Mouse (Mus musculus) C2C12 (cell line): ENCODE data around the gene Glb1l. TPM values are rescaled to one million over a fixed set of nuclear protein-coding genes. Genes with fewer than 3 reads are reported as not detected.

ENCODE experiments used
- H3K27me3 ChIP-seq: one replicate; pipeline ENCODE4 v1.6.1; 2011; ENCODE audit not compliant: control insufficient read depth, insufficient read depth, insufficient read length
- H3K36me3 ChIP-seq: one replicate; pipeline ENCODE4 v1.6.1; 2011; ENCODE audit not compliant: control insufficient read depth, insufficient read depth
- H3K4me3 ChIP-seq: one replicate; pipeline ENCODE4 v1.5.1; 2011; ENCODE audit warnings: mild to moderate bottlenecking, control low read depth; ENCODE audit not compliant: poor library complexity, insufficient read depth, severe bottlenecking
- H3K79me2 ChIP-seq: one replicate; pipeline ENCODE4 v1.6.1; 2011; ENCODE audit not compliant: control insufficient read depth, insufficient read depth
- H3K79me3 ChIP-seq: one replicate; pipeline ENCODE4 v1.6.1; 2011; ENCODE audit warnings: low read depth, control low read depth
- H3ac ChIP-seq: one replicate; pipeline ENCODE3; 2011; ENCODE audit warnings: low read depth; ENCODE audit not compliant: control insufficient read depth, insufficient read length
- CEBPB ChIP-seq: IDR thresholded peaks from one replicate; pipeline ENCODE4 v1.6.1; 2011; ENCODE audit warnings: low read depth, mild to moderate bottlenecking, control low read depth, moderate library complexity
- CTCF ChIP-seq: IDR thresholded peaks from one replicate; pipeline ENCODE4 v1.5.1; 2011; ENCODE audit not compliant: control insufficient read depth, insufficient read depth, insufficient read length
- FOSL1 ChIP-seq: IDR thresholded peaks from one replicate; pipeline ENCODE4 v1.8.0; 2011; ENCODE audit warnings: mild to moderate bottlenecking, low read length; ENCODE audit not compliant: poor library complexity, insufficient read depth, severe bottlenecking
- MAX ChIP-seq: IDR thresholded peaks from one replicate; pipeline ENCODE4 v1.6.1; 2011; ENCODE audit warnings: mild to moderate bottlenecking, control low read depth
- MYOD1 ChIP-seq: IDR thresholded peaks from one replicate; pipeline ENCODE4 v1.6.1; 2011; ENCODE audit warnings: low read depth; ENCODE audit not compliant: control insufficient read depth, insufficient read length
- MYOG ChIP-seq: IDR thresholded peaks from one replicate; pipeline ENCODE4 v1.6.1; 2011; ENCODE audit not compliant: control insufficient read depth, insufficient read length; ENCODE audit errors: extremely low read depth
- USF1 ChIP-seq: IDR thresholded peaks from one replicate; pipeline ENCODE4 v1.6.1; 2011; ENCODE audit warnings: low read depth, mild to moderate bottlenecking, control low read depth, moderate library complexity
- polyA plus RNA-seq: library from polyadenylated mRNA; unstranded; fragments of >200 nt; fragmentation: generic; extraction: Trizol; gene quantifications from one replicate; pipeline ENCODE4 v1.2.1, GENCODE M21; 2012; ENCODE audit warnings: missing spikeins

Glb1l gene
- polyA plus RNA-seq, 1 experiment, result 1.3 TPM

DNA sequence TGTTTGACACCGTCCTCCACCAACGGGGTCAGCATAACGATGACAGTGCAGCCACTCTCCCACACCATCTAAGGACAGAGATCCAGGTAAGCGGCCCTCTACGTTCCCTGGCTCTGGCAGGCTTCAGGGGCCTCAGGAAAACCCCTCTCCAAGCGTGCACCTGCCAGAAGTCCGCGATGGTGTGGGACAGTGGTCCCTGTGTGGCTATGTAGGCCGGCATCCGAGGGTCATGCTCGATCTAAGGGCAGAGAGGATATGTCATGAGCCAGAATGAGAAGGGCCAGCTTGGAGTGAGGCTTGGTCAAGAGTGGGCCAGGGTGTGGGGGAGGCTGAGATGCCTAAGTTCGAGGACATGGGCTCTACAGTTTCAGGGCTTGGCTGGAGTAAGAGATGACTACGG, 41.7 kb upstream of the Glb1l start:
- Histone ChIP-seq H3K36me3 (no peaks in the 10 kb centered on the region), H3K79me3 (no peaks in the 10 kb centered on the region), H3K4me3 (no peak overlapping the region), H3K79me2 (no peaks in the 10 kb centered on the region), H3ac (no peak overlapping the region), H3K27me3 (no peaks in the 10 kb centered on the region)
- no peak for TF ChIP-seq CTCF

DNA sequence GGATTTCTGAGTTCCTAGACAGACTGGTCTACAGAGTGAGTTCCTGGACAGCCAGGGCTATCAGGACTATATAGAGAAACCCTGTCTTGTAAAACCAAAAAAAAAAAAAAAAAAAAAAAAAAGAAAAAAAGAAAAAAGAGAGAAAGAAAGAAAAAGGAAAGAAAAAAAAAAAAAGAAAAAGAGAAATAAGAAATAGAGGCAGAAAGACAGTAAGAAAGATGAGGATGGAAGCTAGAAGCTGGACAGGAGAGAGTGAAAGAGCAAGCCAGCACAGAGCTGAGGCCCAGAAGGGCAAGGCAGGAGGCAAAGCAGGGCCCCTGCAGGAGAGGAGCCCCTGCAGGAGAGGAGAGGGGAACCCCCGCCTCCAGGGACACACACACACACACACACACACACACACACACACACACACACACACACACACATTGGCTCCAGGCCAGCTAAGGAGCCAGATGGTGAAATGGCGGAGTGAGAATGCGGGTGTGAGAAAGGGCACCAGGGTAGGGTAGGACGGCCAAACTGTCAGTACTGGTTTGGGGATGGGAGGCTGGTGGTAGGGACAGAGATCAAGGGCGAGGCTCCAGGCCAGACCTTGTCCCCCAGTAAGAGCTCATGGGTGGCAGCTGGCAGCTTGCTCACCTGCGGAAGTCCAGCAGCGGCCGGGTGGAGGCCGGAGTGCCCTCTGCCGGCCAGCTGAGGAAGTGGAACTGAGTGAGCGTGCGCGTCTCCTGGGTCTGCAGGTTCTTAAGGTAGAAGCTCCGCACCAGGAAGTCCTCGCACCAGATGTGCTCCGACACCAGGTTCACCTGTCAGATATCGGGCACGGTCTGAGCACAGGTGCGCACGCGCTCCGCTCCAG, 40.7 kb upstream of the Glb1l start:
- H3K27me3 ChIP-seq, result no peaks in the 10 kb centered on the region
- H3K79me3 ChIP-seq, result no peaks in the 10 kb centered on the region
- H3K4me3 ChIP-seq, result no peak overlapping the region
- H3K36me3 ChIP-seq, result no peaks in the 10 kb centered on the region
- no peaks in the 10 kb centered on the region for H3K79me2 ChIP-seq
- no peak overlapping the region for H3ac ChIP-seq
- no peak for TF ChIP-seq MAX
- no peak for TF ChIP-seq FOSL1
- TF ChIP-seq MYOD1, result peak; percentile 22
- TF ChIP-seq CTCF, result peak; percentile 88

DNA sequence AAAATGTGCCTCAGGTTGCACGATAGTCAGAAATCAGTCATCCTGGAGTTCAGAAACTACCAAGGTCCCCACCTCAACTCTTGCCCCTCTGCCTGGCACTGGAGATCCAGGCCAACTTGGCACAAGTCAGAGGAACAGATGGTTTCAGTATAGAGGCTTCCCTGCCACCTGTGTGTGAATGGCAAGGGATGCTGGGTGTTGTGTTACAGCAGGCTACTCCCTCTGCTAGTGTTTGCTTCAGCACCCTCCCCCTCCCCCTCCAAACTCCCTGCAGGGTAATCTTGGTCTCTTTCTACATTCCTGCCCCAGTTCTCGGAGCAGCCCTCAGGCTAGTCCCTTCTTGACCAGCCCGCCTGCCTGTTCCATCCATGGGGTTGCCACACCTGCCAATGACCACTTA, 39.9 kb upstream of the Glb1l start:
- TF ChIP-seq CEBPB (no peak), MYOD1 (no peak), MAX (no peak), MYOG (no peak)
- H3K4me3 ChIP-seq, result no peak overlapping the region
- no peaks in the 10 kb centered on the region for H3K79me3 ChIP-seq
- H3K79me2 ChIP-seq, result no peaks in the 10 kb centered on the region
- H3ac ChIP-seq, result no peak overlapping the region
- no peaks in the 10 kb centered on the region for H3K27me3 ChIP-seq
- H3K36me3 ChIP-seq, result no peaks in the 10 kb centered on the region

DNA sequence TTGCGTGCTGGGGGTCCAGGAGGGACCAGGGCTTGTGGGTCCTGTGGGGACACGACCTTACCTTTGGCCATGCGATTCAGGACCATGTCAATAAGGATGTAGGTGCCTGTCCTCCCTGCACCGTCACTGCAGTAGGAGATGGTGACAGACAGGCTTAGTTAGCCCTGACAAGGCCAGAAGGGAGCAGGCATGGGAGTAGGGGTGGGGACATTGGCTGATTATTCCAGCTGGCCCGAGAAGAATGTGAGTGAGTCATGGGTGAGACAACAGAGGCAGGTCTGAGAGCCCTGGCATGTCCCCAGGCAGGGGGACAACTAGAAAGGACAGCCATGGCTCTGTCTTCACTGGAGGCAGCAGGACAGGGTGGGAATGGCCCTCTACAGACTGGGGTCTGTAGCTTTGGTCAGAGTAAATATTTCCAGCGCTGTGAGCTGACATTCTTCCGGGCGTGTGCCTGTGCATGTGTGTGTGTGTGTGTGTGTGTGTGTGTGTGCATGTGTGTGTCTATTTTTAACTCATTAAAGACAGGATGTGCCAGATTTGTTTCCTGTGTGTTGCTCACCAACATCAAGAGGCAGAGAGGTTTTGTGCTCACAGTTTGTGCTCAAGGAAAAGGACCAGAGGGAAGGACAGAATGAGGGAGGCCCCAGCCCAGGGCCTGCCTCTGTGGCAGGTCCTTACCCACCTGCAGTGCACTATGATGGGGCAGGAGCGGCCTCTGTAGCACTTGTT, 37.6 kb upstream of the Glb1l start:
- no peaks in the 10 kb centered on the region for H3K79me3 ChIP-seq
- TF ChIP-seq MYOD1, result peak; percentile 44
- peak; percentile 37 for TF ChIP-seq MAX
- no peak for TF ChIP-seq CTCF
- TF ChIP-seq MYOG, result no peak
- TF ChIP-seq FOSL1, result peak; percentile 73
- no peak for TF ChIP-seq USF1
- no peak for TF ChIP-seq CEBPB
- H3ac ChIP-seq, result peak overlapping the region; percentile 42
- no peaks in the 10 kb centered on the region for H3K27me3 ChIP-seq
- no peaks in the 10 kb centered on the region for H3K79me2 ChIP-seq
- H3K36me3 ChIP-seq, result no peaks in the 10 kb centered on the region
- H3K4me3 ChIP-seq, result no peak overlapping the region

DNA sequence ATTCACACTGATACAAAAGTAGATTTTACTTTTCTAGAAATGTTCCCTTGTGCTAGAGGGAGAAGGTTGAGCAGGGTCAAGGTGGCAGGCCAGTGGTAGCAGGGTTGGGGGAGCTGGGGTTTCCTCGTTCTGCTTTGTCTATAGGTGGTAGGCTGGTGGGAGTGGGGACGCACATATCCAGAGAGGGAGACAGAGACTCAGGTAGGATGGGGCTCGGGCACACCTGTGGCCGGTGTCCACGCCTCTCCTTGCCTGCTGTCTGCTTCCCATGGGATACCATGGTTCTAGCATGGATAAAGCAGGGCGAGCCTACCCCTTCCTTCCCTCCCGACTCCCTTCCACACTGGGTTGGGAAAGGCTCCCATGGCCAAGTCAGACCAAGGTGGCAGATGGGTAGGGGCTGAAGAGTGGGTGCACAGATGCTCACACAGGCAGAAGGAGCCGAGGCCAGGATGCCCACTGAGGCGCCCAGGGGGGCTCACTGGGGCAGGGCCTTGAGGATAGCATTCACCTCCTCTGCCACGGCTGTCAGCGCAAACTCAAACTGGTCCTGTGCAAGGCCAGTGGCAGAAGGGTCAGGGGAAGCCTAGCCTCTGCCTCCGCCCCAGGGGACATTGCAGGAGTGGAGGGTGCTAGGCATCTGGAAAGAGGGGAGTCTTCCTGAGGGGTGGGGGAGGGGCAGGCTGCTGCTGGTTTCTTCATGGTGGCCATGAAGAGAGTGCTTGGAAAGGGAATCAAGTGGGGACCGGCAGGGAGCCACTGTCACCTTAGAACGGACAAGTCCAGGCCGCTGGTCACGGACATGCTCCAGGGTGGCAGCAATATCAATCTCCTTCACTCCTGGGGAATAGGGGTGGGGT, 36.7 kb upstream of the Glb1l start:
- Histone ChIP-seq H3ac (no peak overlapping the region), H3K79me2 (no peaks in the 10 kb centered on the region), H3K36me3 (no peaks in the 10 kb centered on the region), H3K79me3 (no peaks in the 10 kb centered on the region), H3K4me3 (no peak overlapping the region), H3K27me3 (no peaks in the 10 kb centered on the region)
- no peak for TF ChIP-seq FOSL1

DNA sequence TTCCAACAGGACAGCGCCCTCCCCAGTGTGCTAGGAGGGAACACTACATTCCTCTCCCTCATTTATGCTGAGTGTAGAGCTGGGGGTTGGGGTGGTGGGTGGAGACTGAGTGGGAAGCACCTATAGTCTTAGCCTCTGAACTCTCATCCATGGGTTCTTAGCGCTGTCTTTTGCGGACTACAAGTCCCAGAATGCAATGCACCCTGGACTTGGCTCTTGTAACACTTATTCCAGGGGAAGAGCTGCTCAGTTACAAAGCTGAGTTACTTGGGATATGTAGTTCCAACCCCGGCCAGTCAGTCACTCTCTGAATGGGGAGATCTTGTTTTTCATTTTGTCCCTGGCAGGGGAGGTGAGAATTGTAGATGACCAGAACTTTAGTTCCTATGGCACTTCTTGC, 34.2 kb upstream of the Glb1l start:
- Histone ChIP-seq H3ac (no peak overlapping the region), H3K79me2 (no peaks in the 10 kb centered on the region), H3K4me3 (no peak overlapping the region), H3K27me3 (no peaks in the 10 kb centered on the region), H3K36me3 (peaks cover 8% of the 10 kb centered on the region), H3K79me3 (no peaks in the 10 kb centered on the region)
- TF ChIP-seq MYOD1, result no peak
- no peak for TF ChIP-seq CEBPB
- no peak for TF ChIP-seq MYOG
- TF ChIP-seq USF1, result no peak
- no peak for TF ChIP-seq CTCF
